Mouse (Mus musculus): ENCODE data around the gene Dtd2. TPM values are rescaled to one million over a fixed set of nuclear protein-coding genes. Genes with fewer than 3 reads are reported as not detected.

The Dtd2 gene
- total RNA-seq (2023) = 1 to 10 TPM; 4.4 to 5.9 TPM

GRCm38 (mm10) chr12:52005877-52006632 is at the start of gene Dtd2:
Dtd2 (minus strand) TSS chr12:52006501.

GRCm38 (mm10) chr12:52027963-52028362 is 21.7 kb upstream of the Dtd2 start, which contains the start of gene Gpr33:
Gpr33 (minus strand) TSS chr12:52028063.

GRCm38 (mm10) chr12:51971070-51971664 is 35.1 kb downstream of the Dtd2 start, which contains the start of gene Heatr5a:
Heatr5a (minus strand) TSS chr12:51971321.

Other genes starting within 250 kb of the Dtd2 start
- gene Hectd1, start 177.0 kb downstream of the Dtd2 start, total RNA-seq (2023) = 100 to 1,000 TPM; 122 to 129 TPM
- 10 to 100 TPM; 15.7 to 21.2 TPM for gene Heatr5a, start 35.2 kb downstream of the Dtd2 start, total RNA-seq (2023)
- not detected for gene Gpr33, start 21.6 kb upstream of the Dtd2 start, total RNA-seq (2023)
- 1 to 10 TPM; 4.7 to 7.3 TPM for gene Nubpl, start 91.2 kb upstream of the Dtd2 start, total RNA-seq (2023)